Mouse (Mus musculus) thymus, adult 2 months (tissue): Measurements from ENCODE around the gene Trem3. TPM values are rescaled to one million over a fixed set of nuclear protein-coding genes. Genes with fewer than 3 reads are reported as not detected.

ENCODE experiments used
- DNase-seq: peaks from one replicate; pipeline ENCODE4 v3.0.0; 2021
- H3K27ac ChIP-seq: fragments of 200-500 bp; 2 replicates; pipeline ENCODE4 v1.5.1; 2012; ENCODE audit warnings: low read length, control low read depth; ENCODE audit not compliant: control insufficient read depth, insufficient read depth
- H3K27me3 ChIP-seq: fragments of 200-500 bp; 2 replicates; pipeline ENCODE4 v1.6.1; 2012; ENCODE audit warnings: mild to moderate bottlenecking, low read length, moderate library complexity, mixed read lengths; ENCODE audit not compliant: control insufficient read depth, insufficient read depth
- H3K36me3 ChIP-seq: fragments of 200-500 bp; 2 replicates; pipeline ENCODE4 v1.6.1; 2012; ENCODE audit warnings: mild to moderate bottlenecking, low read length, moderate library complexity; ENCODE audit not compliant: control insufficient read depth, insufficient read depth
- H3K4me1 ChIP-seq: fragments of 200-500 bp; replicated peaks from 2 replicates; pipeline ENCODE4 v1.6.1; 2012; ENCODE audit warnings: low read length; ENCODE audit not compliant: control insufficient read depth, insufficient read depth
- H3K4me3 ChIP-seq: fragments of 200-500 bp; 2 replicates; pipeline ENCODE4 v1.5.1; 2012; ENCODE audit warnings: mild to moderate bottlenecking, low read length, control low read depth, moderate library complexity; ENCODE audit not compliant: control insufficient read depth, insufficient read depth
- CTCF ChIP-seq: fragments of 200-500 bp; IDR thresholded peaks from 2 replicates; pipeline ENCODE4 v1.5.1; 2012; ENCODE audit warnings: mild to moderate bottlenecking, control low read depth, low read length, moderate library complexity, borderline replicate concordance; ENCODE audit not compliant: control insufficient read depth, poor library complexity, insufficient read depth; ENCODE audit errors: extremely low read depth
- POLR2A ChIP-seq: fragments of 200-500 bp; IDR thresholded peaks from 2 replicates; pipeline ENCODE4 v1.6.1; 2012; ENCODE audit warnings: mild to moderate bottlenecking, low read length, control low read depth, moderate library complexity; ENCODE audit not compliant: control insufficient read depth, poor library complexity, insufficient read depth; ENCODE audit errors: extremely low read depth
- WGBS: fragments of 180-500 bp; shearing (Covaris S2); methylation state at CpG from one replicate; pipeline ENCODE4 v1.1.7; 2018; 5-methylcytosine and 5-hydroxymethylcytosine counted together
- polyA plus RNA-seq: library from polyadenylated mRNA; depleted of rRNA; stranded (reverse); fragments of >200 nt; gene quantifications from 2 replicates; pipeline ENCODE4 v1.2.3, GENCODE M21; 2012

Gene Trem3
- polyA plus RNA-seq, 1 experiment: 0.23 TPM

DNA sequence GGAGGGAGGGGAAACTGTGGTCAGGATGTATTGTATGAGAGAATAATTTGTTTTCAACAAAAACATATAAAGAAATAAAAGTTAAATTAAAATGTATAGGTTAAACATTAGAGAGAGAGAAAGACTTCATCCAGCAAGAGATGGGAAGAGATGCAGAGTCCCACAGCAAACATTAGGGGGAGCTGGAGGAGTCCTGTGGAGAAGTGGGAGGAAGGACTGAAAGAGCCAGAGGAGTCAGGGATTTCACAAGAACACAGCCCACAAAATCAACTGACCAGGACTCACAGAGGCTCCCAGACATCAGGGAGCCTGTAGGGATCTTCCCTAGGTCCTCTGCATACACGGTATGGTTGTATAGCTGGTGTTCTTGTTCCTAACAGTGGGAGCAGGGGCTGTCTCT, 39.2 kb downstream of the Trem3 start:
- H3K36me3 ChIP-seq: no peaks in the 10 kb centered on the region
- 61% methylated on average over 1 of the region's 1 CpGs for WGBS
- no peak overlapping the region for H3K4me3 ChIP-seq
- H3K27me3 ChIP-seq: no peaks in the 10 kb centered on the region
- H3K27ac ChIP-seq: no peak overlapping the region
- H3K4me1 ChIP-seq: no peaks in the 10 kb centered on the region
- no peak for DNase-seq
- TF ChIP-seq POLR2A: no peak

- Histone ChIP-seq H3K27me3 (no peaks in the 10 kb centered on the region), H3K4me1 (no peaks in the 10 kb centered on the region), H3K4me3 (no peak overlapping the region), H3K36me3 (no peaks in the 10 kb centered on the region), H3K27ac (no peak overlapping the region)
- no peak for TF ChIP-seq POLR2A
- WGBS: 77% methylated on average over 2 of the region's 2 CpGs
- DNase-seq: peak; percentile 43
Measured at GRCm38 (mm10) chr17:48287276-48287675, 39.7 kb downstream of the Trem3 start.

DNA sequence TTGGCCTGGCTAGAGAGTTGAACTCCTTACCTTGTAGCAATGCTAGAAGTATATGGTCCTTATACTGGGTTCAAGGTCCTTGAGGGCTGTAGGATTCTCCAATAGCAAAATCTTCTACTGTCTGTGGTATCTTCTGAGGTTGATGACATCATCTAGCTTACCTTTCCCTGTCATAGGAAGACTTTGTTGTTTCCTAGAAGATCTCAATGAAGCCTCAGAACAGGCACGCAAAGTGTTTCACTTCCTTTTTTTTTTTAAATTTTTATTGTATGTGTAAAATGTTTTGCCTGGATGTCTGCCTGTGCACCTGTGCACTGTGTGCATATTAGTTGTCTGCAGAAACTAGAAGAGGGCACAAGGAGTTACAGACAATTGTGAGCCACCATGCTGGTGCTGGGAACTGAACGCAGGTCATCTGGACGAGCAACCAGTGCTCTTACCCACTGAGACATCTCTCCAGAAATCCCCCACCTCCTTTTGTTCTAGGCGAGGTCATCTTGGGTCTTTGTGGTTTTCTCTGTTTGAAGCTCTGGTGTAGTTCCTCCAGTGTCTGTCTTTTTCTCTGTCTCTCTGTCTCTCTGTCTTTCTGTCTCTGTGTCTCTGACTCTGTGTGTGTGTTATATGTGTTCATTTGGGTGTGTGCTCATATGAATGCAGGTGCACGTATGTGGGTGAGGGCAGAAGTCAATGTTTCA, 46.1 kb downstream of the Trem3 start:
- no peak for DNase-seq
- WGBS: 24% methylated on average over 5 of the region's 5 CpGs
- Histone ChIP-seq H3K4me3 (no peak overlapping the region), H3K27me3 (no peaks in the 10 kb centered on the region), H3K27ac (no peak overlapping the region), H3K4me1 (peaks cover 15% of the 10 kb centered on the region), H3K36me3 (no peaks in the 10 kb centered on the region)
- TF ChIP-seq POLR2A: no peak
- no peak for TF ChIP-seq CTCF

DNA sequence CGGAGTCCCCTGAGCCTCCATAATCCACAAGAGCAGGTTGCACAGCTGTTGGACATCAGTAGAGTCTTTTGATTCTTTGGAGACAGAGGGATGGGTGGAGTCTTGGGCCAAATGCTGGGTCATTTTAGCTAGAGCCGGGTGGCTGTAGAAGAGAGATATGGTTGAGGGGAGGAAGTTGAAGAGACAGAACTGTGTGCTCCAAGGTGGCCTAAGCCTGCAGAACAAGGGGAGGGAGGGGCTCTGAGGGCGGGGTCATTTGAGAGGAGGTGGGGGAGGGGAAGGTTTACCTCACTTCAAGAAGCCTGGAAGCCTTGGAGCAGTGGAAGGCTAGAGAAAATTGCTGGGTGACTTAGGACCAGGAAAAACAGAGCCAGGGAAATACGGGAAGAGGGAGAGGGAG, 51.6 kb downstream of the Trem3 start, which contains the start of gene Treml2:
Treml2 (plus strand) TSS at position 296 of the 400 bp plus-strand sequence.
- TF ChIP-seq POLR2A: no peak
- no peak for TF ChIP-seq CTCF
- H3K4me1 ChIP-seq: peaks cover 48% of the 10 kb centered on the region
- no peak for DNase-seq
- H3K27me3 ChIP-seq: no peaks in the 10 kb centered on the region
- peak within 1 kb of the TSS; percentile 95 for H3K4me3 ChIP-seq
- peaks cover 4% of the 10 kb centered on the region; the same call in 1 of the 2 replicates for H3K36me3 ChIP-seq
- peak within 1 kb of the TSS; percentile 94 for H3K27ac ChIP-seq
- 12% methylated on average over 4 of the region's 4 CpGs for WGBS

DNA sequence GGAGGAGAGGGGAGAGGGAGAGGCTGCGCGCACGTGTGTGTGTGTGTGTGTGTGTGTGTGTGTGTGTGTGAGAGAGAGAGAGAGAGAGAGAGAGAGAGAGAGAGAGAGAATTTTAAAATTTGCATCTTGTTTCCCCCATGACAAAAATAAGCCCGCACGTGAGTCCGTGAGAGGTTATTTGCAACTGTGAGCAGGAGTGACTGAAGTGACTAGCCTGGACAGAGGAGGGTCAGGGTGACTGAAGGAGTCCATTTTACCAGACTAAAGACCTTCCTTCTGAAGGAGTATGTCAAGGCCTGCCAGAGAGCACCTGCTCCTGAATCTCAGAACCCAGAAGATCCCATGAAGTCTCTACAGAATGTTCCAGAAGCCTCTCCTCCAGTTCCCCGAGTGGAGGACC, 52.2 kb downstream of the Trem3 start:
- no peaks in the 10 kb centered on the region for H3K27me3 ChIP-seq
- peak overlapping the region; percentile 95; the same call in 1 of the 2 replicates for H3K4me3 ChIP-seq
- TF ChIP-seq POLR2A (no peak), CTCF (no peak)
- H3K4me1 ChIP-seq: peaks cover 48% of the 10 kb centered on the region
- 14% methylated on average over 7 of the region's 7 CpGs for WGBS
- H3K27ac ChIP-seq: peak overlapping the region; percentile 94
- no peak for DNase-seq
- peaks cover 7% of the 10 kb centered on the region; the same call in 1 of the 2 replicates for H3K36me3 ChIP-seq

DNA sequence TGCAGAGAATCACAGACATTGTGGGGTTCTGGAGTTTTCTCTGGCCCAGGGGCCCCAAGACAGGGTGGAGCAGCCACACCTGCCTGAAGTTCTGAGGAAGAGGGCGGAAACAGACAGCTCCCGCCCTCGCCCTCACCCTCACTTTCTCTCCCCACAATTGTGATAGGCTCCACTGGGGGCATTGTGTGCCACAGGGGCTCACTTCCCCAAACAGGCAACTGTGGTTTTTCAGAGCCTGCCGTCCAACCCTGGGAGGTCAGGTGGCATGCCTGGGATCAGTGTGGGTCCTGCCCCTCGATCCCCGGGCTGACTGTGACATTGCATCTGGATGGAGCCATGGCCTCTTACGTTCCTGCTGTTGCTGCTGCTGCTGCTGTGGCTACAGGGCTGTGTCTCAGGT, 52.6 kb downstream of the Trem3 start:
- H3K4me1 ChIP-seq: peaks cover 48% of the 10 kb centered on the region
- peaks cover 7% of the 10 kb centered on the region; the same call in 1 of the 2 replicates for H3K36me3 ChIP-seq
- H3K27ac ChIP-seq: peak overlapping the region; percentile 94
- H3K4me3 ChIP-seq: peak overlapping the region; percentile 95
- no peaks in the 10 kb centered on the region for H3K27me3 ChIP-seq
- peak; percentile 65; the same call in 1 of the 2 replicates for TF ChIP-seq POLR2A
- TF ChIP-seq CTCF: peak; percentile 54; the same call in 1 of the 2 replicates
- 3% methylated on average over 7 of the region's 7 CpGs for WGBS
- DNase-seq: peak; percentile 79

DNA sequence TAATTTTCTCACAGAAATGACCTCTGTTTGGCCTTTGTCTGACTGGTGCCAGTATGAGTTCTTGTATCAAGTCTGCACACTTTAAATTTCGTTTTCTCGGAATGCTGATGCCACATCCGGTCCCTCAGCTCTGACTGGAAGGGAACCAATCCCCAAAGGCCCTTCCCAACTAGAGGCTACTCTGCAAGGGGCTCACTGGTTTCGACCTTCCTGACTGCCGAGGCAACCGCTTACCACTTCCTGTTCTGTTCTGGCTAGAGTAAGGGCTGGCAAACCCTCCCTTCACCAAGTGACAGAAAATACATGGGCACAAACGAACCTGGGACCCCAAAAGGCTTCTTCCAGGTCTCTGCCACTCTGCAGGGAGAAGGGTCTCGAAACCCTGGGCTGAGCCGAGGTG, 53.3 kb downstream of the Trem3 start:
- peak; percentile 74 for DNase-seq
- Histone ChIP-seq H3K4me1 (peaks cover 48% of the 10 kb centered on the region), H3K27me3 (no peaks in the 10 kb centered on the region), H3K36me3 (peaks cover 7% of the 10 kb centered on the region; the same call in 1 of the 2 replicates), H3K4me3 (peak overlapping the region; percentile 95), H3K27ac (peak overlapping the region; percentile 94)
- TF ChIP-seq CTCF (no peak), POLR2A (no peak)
- 4% methylated on average over 9 of the region's 9 CpGs for WGBS
